Mouse (Mus musculus) embryo, embryonic 11.5 days (tissue): ENCODE results near the gene Il22.
"Not testable (repeated sequence)": the region's sequence is repeated elsewhere in the genome, so short reads cannot be mapped to it uniquely, and the experiment has no call there.

Experiments used
- DNase-seq: peaks from one replicate; pipeline ENCODE4 v3.0.0-alpha.2; 2012; ENCODE audit warnings: low read depth, low spot score

Gene Il22

DNA sequence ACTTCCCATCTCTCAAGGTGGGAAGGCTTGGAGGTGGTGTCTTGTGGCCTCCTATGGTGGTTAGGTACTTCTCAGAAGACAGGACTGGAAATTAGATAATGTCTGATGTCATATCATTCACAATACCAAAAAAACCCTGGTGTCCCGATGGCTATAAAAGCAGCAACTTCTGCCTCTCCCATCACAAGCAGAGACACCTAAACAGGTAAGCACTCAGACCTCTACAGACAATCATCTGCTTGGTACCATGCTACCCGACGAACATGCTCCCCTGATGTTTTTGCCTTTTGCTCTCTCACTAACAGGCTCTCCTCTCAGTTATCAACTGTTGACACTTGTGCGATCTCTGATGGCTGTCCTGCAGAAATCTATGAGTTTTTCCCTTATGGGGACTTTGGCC, at the start of gene Il22:
TSS of gene Il22 (plus strand) at position 301 of the 400 bp plus-strand sequence.
- DNase-seq = no peak

GRCm38 (mm10) chr10:118155932-118156331, 48.8 kb upstream of the Il22 start:
- DNase-seq = no peak

DNA sequence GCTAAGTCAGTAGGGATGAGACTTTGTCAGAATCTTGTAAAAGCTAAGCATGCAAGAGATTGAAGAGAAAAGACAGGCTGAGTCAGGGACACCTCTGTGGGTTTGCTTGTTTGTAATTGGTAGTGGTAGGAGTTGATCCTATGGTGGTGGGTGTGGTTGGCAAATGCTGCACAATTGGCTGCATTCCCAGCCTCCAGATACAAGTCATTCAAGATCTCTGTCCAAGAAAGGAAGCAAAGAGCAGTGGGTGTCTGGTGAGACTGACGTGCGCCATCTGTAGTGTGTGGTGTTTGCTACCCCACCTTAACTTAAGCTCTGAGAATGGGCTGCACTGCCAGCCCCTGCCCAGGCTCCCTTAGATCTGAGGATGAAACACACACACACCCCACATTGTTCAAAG, 43.6 kb upstream of the Il22 start:
- no peak for DNase-seq

DNA sequence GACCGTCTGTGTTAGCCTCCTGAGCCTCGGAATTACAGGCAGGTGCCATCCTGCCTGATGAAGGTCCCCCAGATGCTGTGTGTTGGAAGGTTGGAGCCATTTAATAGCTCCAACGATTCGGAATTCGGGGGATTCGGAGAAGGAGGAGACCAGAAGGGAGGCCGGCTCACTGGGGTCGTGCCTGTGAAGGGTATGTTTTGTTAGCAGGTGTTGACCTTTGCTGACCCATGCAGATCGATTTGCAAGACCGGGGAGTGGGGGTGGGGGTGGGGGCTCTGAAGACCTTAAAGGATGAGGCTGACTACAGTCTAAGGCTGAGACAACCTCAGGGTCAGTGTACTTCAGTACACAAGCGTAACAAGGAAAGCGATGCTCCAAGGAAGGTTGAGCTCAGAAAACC, 35.5 kb upstream of the Il22 start:
- no peak for DNase-seq

GRCm38 (mm10) chr10:118172416-118172815, 32.3 kb upstream of the Il22 start:
- DNase-seq = no peak

GRCm38 (mm10) chr10:118172876-118173275, 31.9 kb upstream of the Il22 start:
- no peak for DNase-seq

DNA sequence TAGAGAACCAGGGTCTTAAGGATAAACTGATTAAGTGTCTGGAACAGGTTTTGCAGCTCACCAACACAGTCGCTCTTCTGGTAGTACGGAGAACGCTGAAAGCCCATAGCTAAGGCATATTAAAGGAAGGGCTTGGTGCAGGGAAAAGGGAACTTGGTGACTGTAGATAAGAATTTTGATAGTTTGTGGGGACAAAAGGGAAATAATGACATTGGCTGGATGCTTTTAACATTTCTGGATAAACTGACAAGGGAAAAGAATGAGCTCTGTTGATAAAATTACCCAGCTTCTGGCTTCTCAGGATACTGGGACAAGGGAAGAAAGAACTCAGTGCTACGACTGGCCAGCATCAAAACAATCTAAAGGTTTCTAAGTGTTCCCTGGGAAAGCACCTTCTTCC, 29.2 kb upstream of the Il22 start:
- not testable (repeated sequence) for DNase-seq

DNA sequence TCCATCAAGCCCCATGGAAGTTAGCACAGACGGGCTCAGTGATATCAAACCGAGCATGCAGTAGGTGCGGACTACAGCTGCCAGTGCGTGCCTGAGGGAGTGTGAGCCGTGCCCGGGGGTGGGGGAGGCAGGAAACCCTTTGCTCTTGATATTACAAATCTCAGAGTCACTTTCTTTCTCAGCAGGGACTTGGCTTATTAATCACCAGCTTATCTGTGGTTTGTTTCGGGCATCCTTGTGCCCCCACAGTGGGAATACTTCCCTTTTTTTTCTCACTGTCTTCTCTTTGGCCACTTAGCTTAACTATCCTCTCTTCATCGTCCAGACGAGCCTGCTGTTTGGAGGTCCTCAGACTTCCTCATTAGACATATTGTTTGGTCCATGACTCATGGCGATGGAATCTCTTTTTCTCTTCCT, 26.0 kb upstream of the Il22 start:
- no peak for DNase-seq

DNA sequence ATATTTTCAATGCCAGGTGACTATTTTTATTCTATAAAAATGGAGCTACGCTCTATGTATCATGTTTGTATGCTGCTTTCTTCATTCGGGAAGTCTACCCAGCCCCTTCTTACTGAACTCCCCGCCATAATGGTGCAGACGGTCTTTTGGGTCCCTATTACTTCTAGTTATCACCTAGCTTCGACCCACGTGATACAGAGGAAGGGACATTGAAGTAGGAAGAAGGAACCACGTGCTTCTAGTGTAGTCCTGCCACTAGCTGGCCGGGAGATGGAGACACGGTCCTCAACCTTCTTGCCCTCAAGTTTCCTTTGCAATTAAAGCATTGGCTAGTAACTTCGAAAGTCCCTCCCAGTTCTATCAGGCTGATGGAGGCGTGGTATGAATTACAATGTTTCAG, 25.5 kb upstream of the Il22 start:
- DNase-seq = no peak

DNA sequence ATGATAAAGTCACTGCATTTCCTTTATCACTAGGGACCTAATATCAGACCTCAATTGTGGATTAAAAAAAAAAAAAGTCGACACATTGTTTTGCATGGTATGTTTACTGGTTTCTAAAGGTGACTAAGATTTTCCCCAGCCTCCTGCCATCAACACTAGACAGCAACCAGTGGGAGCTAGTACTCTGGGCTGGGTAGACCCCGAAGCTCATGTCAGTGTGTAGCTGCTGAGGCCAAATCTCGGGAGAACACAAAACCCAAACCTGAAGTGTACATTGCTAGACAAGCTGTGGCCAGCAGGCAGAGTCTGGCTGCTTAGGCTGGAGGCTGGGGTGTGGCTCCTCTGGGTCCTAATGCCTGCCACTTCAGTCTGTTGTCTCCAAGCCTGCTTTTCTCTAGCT, 9.6 kb upstream of the Il22 start:
- DNase-seq = not testable (repeated sequence)

DNA sequence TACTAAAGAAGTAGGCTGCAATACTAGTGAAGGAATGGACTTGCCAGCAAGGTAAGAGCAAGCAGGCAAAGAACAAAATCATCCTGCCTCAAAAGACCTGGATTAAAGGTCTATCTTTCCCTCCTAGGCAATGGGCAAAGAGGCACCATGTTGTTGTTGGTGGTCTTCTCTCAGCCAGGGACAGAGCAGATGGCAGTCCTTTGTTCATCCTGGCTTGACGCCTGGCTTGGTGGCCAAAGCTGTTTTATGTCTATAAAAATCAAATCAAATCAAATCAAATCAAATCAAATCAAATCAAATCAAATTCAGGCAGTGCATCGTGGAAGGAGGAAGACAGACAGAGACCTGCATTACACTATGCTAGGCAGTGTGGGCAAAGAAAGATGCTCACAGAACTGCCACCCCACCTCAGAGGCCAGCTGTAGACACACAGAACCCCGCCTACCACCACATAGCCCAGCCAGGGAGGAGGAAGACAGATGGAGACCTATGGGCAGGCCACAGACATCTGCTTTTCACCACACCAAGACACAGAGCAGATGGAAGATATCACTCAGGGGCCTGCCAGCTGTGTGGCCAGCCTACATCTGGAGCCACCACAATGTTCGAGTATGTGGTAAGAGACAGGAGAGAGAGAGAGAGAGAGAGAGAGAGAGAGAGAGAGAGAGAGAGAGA, 11.1 kb downstream of the Il22 start:
- DNase-seq = not testable (repeated sequence)

GRCm38 (mm10) chr10:118227629-118228028, 22.9 kb downstream of the Il22 start:
- not testable (repeated sequence) for DNase-seq

GRCm38 (mm10) chr10:118232607-118233006, 27.9 kb downstream of the Il22 start:
- DNase-seq = not testable (repeated sequence)

GRCm38 (mm10) chr10:118240680-118241079, 35.9 kb downstream of the Il22 start, which contains the start of gene Gm32717:
Gene Gm32717, minus strand, starts transcription at chr10:118240780.
- DNase-seq = not testable (repeated sequence)

DNA sequence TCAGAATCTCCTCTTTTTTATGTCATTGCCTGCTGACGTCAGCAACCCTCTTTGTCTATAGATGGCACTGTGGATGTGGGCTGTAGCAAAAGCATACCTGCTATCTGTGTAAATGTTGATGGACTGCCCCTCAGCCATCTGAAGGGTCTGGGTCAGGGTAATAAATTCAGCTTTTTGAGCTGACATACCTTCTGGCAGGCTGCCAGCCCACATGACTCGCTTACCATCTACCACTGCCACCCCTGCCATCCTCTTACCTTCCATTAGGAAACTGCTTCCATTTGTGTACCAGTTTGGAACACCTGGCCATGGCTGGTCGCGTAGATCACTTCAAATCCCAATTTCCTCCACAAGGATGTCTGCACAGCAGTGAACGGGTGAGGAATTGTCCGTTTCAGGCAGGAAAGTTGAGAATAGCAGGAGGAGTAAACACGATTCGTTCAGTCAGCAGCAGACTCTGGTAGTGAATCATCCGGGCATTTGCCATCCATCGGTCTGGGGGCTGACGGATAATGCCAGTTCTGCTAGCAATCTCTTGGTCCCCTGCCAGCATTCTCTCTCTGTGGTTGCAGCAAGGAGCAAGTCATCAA, 44.4 kb downstream of the Il22 start:
- not testable (repeated sequence) for DNase-seq

DNA sequence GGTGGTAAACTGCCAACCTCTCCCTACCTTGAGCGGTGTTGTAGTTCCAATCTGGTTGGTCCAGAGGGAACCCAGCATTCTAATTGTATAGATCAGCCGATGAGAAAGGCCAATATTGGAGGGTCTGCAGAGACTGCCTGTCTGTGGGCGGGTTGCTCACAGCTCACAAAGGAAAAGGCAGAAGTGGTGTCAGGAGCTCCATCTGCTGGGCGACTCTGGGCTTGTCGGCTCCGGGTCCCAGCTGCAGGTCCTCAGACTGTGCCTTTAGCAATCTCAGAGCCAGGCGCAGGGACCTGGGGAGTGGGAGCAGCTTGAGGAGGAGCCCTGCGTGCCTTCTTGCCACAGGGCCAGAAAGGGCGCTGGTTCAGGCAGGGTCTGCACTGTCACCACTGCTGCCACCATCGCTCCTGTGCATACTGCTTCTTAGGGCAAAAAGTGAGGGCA, 46.1 kb downstream of the Il22 start:
- peak; percentile 58 for DNase-seq

- not testable (repeated sequence) for DNase-seq
Observed at GRCm38 (mm10) chr10:118258388-118258787, 53.6 kb downstream of the Il22 start, which contains the start of gene Gm32802. Gene Gm32802, plus strand, starts transcription at chr10:118258688.
